Mouse (Mus musculus) adrenal gland, postnatal 0 days (tissue): ENCODE results near the gene AL731706.2. TPM values are rescaled to one million over a fixed set of nuclear protein-coding genes. Genes with fewer than 3 reads are reported as not detected.

Experiments used
- polyA plus RNA-seq: library from polyadenylated mRNA; unstranded; fragments of >200 nt; fragmentation: Nextera tagmentation; extraction: Ambion mirVana; gene quantifications from 2 replicates; pipeline ENCODE4 v1.2.1, GENCODE M21; 2015

Gene AL731706.2
- 36.7 and 64.0 TPM in 2 replicates for polyA plus RNA-seq

DNA sequence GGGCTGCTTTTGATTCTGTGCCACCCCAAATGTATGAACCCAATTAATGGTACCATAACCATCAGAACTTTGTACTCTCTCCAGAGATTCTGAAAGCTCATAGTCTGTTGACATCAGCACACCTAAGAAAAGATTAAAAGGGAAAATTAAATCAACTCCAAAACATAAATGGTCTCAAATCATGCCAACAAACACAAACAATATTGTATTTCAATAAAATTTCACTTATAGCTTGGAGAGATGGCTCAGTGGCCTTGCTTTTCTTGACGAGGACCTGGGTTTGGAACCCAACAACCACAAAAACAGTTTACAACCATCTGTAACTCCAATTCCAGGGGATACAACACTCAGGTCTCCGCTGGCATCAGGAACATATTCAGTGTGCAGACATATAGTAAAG, at the start of gene AL731706.2:
Gene AL731706.2 (minus strand): TSS at position 101 of the 400 bp plus-strand sequence.

DNA sequence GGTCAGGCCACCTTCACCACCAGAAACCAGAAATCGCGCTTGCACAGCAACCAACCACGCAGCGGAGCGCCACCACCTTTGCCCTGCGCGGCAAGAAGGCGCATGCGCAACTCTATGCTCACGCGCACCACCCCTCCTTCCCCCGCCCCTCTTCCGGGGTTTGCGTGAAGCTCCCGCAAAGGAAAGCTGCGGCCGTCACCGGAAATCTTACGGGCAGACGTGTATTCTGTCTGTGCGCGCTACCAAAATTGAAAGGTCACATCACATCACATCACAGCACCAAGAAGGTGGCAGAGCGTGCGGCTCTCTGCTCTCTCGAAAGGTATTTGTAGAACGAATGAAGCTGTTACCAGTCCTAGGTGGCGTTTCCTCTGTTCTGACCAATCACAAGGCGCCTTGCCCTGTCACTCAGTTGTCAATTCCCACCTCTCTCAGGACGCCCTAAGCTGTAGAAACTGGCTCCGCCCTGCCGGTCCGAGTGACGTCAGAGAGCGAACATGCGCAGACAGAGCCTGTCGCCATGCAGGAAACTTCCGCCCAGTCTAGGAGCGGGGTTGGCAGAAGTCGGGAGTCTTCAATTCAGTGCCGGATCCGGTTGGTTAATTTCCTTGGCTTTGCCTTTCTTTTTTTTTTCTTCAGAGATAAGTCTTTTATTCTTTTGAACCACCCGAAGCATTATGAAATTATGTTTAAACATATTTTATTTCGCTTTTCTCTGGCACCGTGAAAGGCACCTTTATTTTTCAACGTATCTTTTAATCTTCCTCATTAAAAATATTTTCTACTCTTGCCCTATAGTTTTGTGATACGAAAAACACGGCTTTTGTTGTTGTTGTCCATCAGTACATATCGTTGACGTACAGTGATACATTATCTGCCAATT, 5.8 kb upstream of the AL731706.2 start, which contains the start of the genes Slx4ip, AL731706.1 and Mkks:
Gene Slx4ip (plus strand): TSS at position 151 of the 883 bp plus-strand sequence.
Gene AL731706.1 (minus strand): TSS at position 322 of the 883 bp plus-strand sequence.
Gene Mkks (minus strand): TSS at position 322 of the 883 bp plus-strand sequence.

Other genes starting within 250 kb of the AL731706.2 start
- 56.7 and 140 TPM in 2 replicates for gene Snap25, start 172.2 kb downstream of the AL731706.2 start, polyA plus RNA-seq
- gene Slx4ip, start 5.5 kb upstream of the AL731706.2 start, polyA plus RNA-seq, result 3.1 and 3.6 TPM in 2 replicates
- gene AL731706.1, start 5.7 kb upstream of the AL731706.2 start, polyA plus RNA-seq, result 35.4 and 48.2 TPM in 2 replicates
- 15.3 and 32.3 TPM in 2 replicates for gene Mkks, start 5.7 kb upstream of the AL731706.2 start, polyA plus RNA-seq
- gene Jag1, start 231.0 kb upstream of the AL731706.2 start, polyA plus RNA-seq, result 4.6 and 7.7 TPM in 2 replicates